Mouse (Mus musculus) common myeloid progenitor, adult 5-6 weeks (primary cell): Measurements from ENCODE around the gene Rapgef5. TPM values are rescaled to one million over a fixed set of nuclear protein-coding genes. Genes with fewer than 3 reads are reported as not detected.

Experiments
- ATAC-seq: replicated peaks from 2 replicates; pipeline ENCODE4 v1.8.0; 2016; ENCODE audit warnings: low read depth, mild to moderate bottlenecking, moderate TSS enrichment, inconsistent platforms; ENCODE audit not compliant: poor library complexity, severe bottlenecking
- total RNA-seq: library from RNA; stranded (forward); fragments of 200-1000, 187-1606 nt; gene quantifications from 2 replicates; pipeline ENCODE4 v1.2.3, GENCODE M21; 2017

Rapgef5 gene
- total RNA-seq, 1 experiment from 2014 or later: 3.3 TPM

DNA sequence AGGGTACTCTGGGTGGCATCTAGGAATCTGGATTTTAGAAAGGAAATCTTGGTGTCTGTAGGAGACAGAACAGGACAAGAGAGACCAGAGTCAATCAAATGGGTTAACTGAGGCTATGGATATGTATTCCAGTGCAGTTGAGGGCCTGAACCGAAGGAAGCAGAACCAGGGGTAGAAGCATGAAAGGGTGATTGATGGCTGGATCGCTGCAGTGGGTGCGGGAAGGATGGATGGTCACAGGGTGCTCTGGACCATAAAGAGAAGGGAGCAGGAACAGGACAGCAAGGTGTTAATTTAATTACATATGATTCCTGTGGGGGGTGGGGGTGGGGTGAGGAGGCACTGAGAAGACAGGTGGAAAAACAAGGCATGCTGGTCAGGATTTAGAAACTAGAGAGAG, 76.3 kb downstream of the Rapgef5 start:
- ATAC-seq: no peak

DNA sequence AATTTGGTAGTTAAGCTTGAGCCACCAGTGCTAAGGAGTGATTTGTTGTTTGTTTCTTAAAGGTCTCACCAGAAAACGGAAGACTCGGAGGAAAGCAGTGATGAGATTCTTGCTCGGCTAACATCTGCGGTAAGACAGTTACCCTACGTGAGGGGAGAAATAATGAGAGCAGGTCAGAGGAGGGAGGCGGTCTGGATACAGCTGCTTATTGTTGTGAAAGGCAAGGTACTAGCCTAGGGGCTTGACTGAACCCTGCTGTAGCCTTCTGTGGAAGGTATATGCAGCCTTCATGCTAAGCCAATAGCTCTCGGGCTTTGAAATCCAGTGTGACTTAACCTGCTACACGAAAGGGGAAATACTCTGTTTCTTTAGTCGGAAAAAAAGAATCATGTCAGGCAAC, 78.9 kb downstream of the Rapgef5 start:
- no peak for ATAC-seq

GRCm38 (mm10) chr12:117598190-117598589, 81.9 kb downstream of the Rapgef5 start:
- no peak for ATAC-seq

GRCm38 (mm10) chr12:117605966-117606365, 89.7 kb downstream of the Rapgef5 start:
- no peak for ATAC-seq

GRCm38 (mm10) chr12:117612715-117613114, 96.4 kb downstream of the Rapgef5 start:
- ATAC-seq: no peak

- 0 out of 2 replicates have a peak, but pooled peaks have one; percentile 22 for ATAC-seq
These were observed 103.3 kb downstream of the Rapgef5 start for GRCm38 (mm10) chr12:117619523-117620023.

DNA sequence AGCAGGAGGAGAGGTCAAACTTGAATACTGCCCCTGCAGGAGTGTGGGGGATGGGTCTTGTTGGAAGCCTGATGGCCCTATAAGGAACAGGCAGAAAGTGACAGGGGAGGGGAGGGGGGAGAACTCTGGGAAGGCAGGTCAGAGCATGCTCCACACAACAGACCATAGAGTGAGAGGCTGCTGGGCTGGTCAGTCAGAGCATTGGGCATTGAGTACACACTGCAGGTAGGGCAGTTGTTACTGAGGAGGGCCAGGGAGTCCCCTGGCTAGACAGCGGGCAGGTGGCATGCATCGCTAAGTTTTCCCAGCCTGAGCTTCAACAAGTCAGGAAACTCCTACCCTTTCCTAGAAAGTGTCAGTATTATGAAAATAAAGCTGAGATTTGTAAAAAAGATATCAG, 106.7 kb downstream of the Rapgef5 start:
- no peak for ATAC-seq

- no peak for ATAC-seq
These were observed 111.0 kb downstream of the Rapgef5 start for GRCm38 (mm10) chr12:117627311-117627710.

GRCm38 (mm10) chr12:117628321-117629093, 112.2 kb downstream of the Rapgef5 start:
- no peak for ATAC-seq

GRCm38 (mm10) chr12:117632133-117632532, 115.9 kb downstream of the Rapgef5 start:
- no peak for ATAC-seq

GRCm38 (mm10) chr12:117636139-117636772, 120.0 kb downstream of the Rapgef5 start:
- no peak for ATAC-seq

DNA sequence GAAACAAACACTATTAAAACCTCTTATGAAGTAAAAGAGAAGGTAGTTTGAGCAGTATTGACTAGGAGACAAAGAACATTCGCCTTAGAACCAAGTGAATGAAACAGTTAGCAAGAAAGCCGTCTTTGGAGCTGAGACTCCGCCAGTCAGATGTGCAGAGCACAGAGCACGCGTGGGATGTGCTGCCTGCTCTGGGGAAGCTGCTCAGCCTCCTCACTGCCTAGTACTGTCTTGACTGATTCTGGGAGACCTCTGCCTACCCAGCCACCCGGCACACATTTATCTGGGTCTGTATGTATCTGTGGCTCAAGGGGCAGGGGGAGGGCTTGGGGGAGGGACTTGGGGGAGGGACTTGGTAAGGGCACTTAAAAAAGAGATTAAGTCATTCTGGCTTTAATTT, 120.7 kb downstream of the Rapgef5 start:
- ATAC-seq: no peak

- peak; percentile 57 for ATAC-seq
These were observed 122.6 kb downstream of the Rapgef5 start for GRCm38 (mm10) chr12:117638833-117639232.

- peak; percentile 93 for ATAC-seq
These were observed 123.3 kb downstream of the Rapgef5 start for GRCm38 (mm10) chr12:117639356-117640121.

GRCm38 (mm10) chr12:117642512-117642911, 126.2 kb downstream of the Rapgef5 start:
- no peak for ATAC-seq

- ATAC-seq: no peak
These were observed 129.5 kb downstream of the Rapgef5 start for GRCm38 (mm10) chr12:117645771-117646170.

- no peak for ATAC-seq
These were observed 137.7 kb downstream of the Rapgef5 start for GRCm38 (mm10) chr12:117653920-117654472.

- ATAC-seq: no peak
These were observed 140.7 kb downstream of the Rapgef5 start for GRCm38 (mm10) chr12:117656935-117657334.

GRCm38 (mm10) chr12:117657766-117658165, 141.5 kb downstream of the Rapgef5 start:
- no peak for ATAC-seq

DNA sequence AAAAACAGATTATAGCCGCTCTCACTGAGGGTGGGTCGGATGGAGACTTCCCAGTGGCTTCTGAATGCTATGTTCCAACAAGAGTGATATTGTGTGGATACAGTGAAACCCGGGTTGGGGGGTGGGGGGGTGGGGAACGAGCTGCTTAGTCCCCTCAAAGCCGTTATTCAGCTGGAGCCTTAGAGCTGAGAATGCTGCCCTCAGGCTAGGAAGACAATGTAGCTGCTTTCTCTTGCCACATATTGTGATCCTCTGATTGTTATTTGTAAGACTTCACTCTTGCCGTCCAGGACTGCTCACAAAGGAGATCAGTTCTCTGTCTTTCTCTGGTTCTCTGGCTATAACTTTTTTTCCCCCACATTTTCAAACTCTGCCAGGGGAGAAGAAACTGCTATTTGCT, 142.5 kb downstream of the Rapgef5 start:
- no peak for ATAC-seq
